Mouse (Mus musculus) cerebellum, adult 2 months (tissue): ENCODE measurements at regions not wholly inside any gene's neighbourhood (a gene's known extent, or its start where the extent isn't known, plus 50 kb on each side); places are given as distances from the start of the nearest gene placed in this dataset.
"Not testable (repeated sequence)": the region's sequence is repeated elsewhere in the genome, so short reads cannot be mapped to it uniquely, and the experiment has no call there.

Source experiments
- DNase-seq, 2 experiments: peaks; one replicate each; pipeline ENCODE4 v3.0.0; 2021
- H3K27ac ChIP-seq: fragments of 200-500 bp; 2 replicates; pipeline ENCODE4 v1.5.1; 2012; ENCODE audit warnings: low read length, control low read depth, inconsistent platforms; ENCODE audit not compliant: insufficient read depth
- H3K27me3 ChIP-seq: fragments of 200-500 bp; 2 replicates; pipeline ENCODE4 v1.6.1; 2012; ENCODE audit warnings: inconsistent platforms, mild to moderate bottlenecking, low read length, moderate library complexity; ENCODE audit not compliant: control insufficient read depth, insufficient read depth
- H3K4me1 ChIP-seq: fragments of 200-500 bp; 2 replicates; pipeline ENCODE4 v1.6.1; 2011; ENCODE audit warnings: low read length; ENCODE audit not compliant: control insufficient read depth, insufficient read depth
- H3K4me3 ChIP-seq: fragments of 200-500 bp; replicated peaks from 2 replicates; pipeline ENCODE3; 2011; ENCODE audit warnings: mild to moderate bottlenecking, low read depth, low read length, control low read depth; ENCODE audit not compliant: insufficient read depth
- CTCF ChIP-seq: fragments of 200-500 bp; IDR thresholded peaks from 2 replicates; pipeline ENCODE4 v1.5.1; 2011; ENCODE audit warnings: low read depth, mild to moderate bottlenecking, control low read depth, low read length, moderate library complexity, borderline replicate concordance; ENCODE audit not compliant: insufficient read depth
- POLR2A ChIP-seq: fragments of 200-500 bp; IDR thresholded peaks from 2 replicates; pipeline ENCODE4 v1.6.1; 2011; ENCODE audit warnings: low read length, control low read depth, borderline replicate concordance; ENCODE audit not compliant: insufficient read depth
- WGBS: fragments of 180-500 bp; shearing (Covaris S2); methylation state at CpG from one replicate; pipeline ENCODE4 v1.1.7; 2018; 5-methylcytosine and 5-hydroxymethylcytosine counted together

- WGBS, result 91% methylated on average over 9 of the region's 9 CpGs
- TF ChIP-seq CTCF (no peak), POLR2A (no peak)
Measured at GRCm38 (mm10) chr16:73613017-73613416, 798.6 kb downstream of the Robo2 start.

DNA sequence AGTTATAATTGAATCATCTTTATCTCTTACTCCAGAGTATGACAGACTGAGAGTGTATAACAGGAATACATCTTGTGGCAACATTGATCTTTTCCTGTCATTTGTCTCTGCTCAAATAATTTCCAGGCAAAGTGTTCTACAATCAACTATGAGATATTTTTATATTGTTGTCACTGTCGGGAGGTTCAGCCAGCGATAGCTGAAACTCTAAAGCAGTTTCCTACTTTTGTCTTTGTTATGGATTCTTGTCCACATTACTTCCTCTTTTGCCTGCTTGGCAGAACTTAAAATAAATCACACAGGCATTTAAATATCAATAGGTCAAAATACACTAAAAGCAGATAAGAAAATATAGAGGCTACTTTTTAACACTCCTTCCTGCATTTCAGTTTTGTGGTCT is 820.2 kb downstream of the Robo2 start:
- Histone ChIP-seq H3K4me3 (no peak overlapping the region), H3K27me3 (no peaks in the 10 kb centered on the region), H3K4me1 (no peaks in the 10 kb centered on the region), H3K27ac (no peak overlapping the region)
- TF ChIP-seq CTCF, result no peak
- TF ChIP-seq POLR2A, result no peak
- WGBS, result 82% methylated on average over 2 of the region's 2 CpGs
- DNase-seq, result no peak

More at GRCm38 (mm10) chr16:73613017-73613416, 798.6 kb downstream of the Robo2 start:
- Histone ChIP-seq H3K27me3 (no peaks in the 10 kb centered on the region), H3K27ac (no peak overlapping the region), H3K4me3 (no peak overlapping the region), H3K4me1 (no peaks in the 10 kb centered on the region)
- DNase-seq, result no peak

GRCm38 (mm10) chr16:73561216-73561615 is 850.4 kb downstream of the Robo2 start:
- TF ChIP-seq CTCF (no peak), POLR2A (no peak)
- Histone ChIP-seq H3K4me1 (no peaks in the 10 kb centered on the region), H3K27me3 (no peaks in the 10 kb centered on the region), H3K27ac (no peak overlapping the region), H3K4me3 (no peak overlapping the region)
- no peak for DNase-seq
- WGBS, result 84% methylated on average over 7 of the region's 7 CpGs

GRCm38 (mm10) chr16:73556940-73557339 is 854.7 kb downstream of the Robo2 start:
- Histone ChIP-seq H3K27ac (no peak overlapping the region), H3K4me1 (no peaks in the 10 kb centered on the region), H3K27me3 (no peaks in the 10 kb centered on the region), H3K4me3 (no peak overlapping the region)
- no peak for TF ChIP-seq CTCF
- WGBS, result 96% methylated on average over 4 of the region's 4 CpGs
- no peak for DNase-seq

- no peak for DNase-seq
- Histone ChIP-seq H3K4me1 (no peaks in the 10 kb centered on the region), H3K27ac (no peak overlapping the region), H3K4me3 (no peak overlapping the region), H3K27me3 (no peaks in the 10 kb centered on the region)
- WGBS, result 85% methylated on average over 3 of the region's 3 CpGs
- TF ChIP-seq POLR2A, result no peak
- no peak for TF ChIP-seq CTCF
Measured at GRCm38 (mm10) chr16:73543651-73544050, 868.0 kb downstream of the Robo2 start.

DNA sequence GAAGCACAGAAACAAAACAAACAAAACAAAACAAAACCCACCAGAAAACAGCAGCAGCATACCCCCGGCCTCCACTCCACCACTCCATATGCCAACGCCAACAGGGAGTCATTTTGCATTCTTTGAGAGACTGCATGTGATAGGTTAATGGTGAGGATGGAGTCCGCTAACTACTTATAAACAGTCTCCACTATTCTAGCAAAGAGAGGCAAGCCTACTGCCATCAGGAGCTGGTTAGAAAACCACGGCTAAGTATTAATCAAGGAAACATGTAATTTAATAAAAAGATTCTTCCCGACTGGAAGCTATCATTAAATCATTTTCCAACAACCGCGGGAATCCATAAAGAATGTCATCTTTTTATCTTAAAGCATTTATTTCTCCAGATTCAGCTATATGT is 873.6 kb downstream of the Robo2 start:
- no peak for DNase-seq
- WGBS, result 92% methylated on average over 7 of the region's 7 CpGs
- no peak for TF ChIP-seq POLR2A
- TF ChIP-seq CTCF, result no peak
- H3K4me1 ChIP-seq, result no peaks in the 10 kb centered on the region
- no peak overlapping the region for H3K4me3 ChIP-seq
- H3K27ac ChIP-seq, result no peak overlapping the region
- no peaks in the 10 kb centered on the region for H3K27me3 ChIP-seq

GRCm38 (mm10) chr16:73537541-73537940 is 874.1 kb downstream of the Robo2 start:
- WGBS, result 95% methylated on average over 7 of the region's 7 CpGs
- no peaks in the 10 kb centered on the region for H3K4me1 ChIP-seq

GRCm38 (mm10) chr16:73530191-73530590 is 881.4 kb downstream of the Robo2 start:
- Histone ChIP-seq H3K4me1 (no peaks in the 10 kb centered on the region), H3K4me3 (no peak overlapping the region), H3K27ac (no peak overlapping the region), H3K27me3 (no peaks in the 10 kb centered on the region)
- 12% methylated on average over 10 of the region's 10 CpGs for WGBS
- no peak for TF ChIP-seq CTCF
- TF ChIP-seq POLR2A, result no peak
- DNase-seq, result no peak

More at GRCm38 (mm10) chr16:73537541-73537940, 874.1 kb downstream of the Robo2 start:
- H3K4me3 ChIP-seq, result no peak overlapping the region
- no peaks in the 10 kb centered on the region for H3K27me3 ChIP-seq
- DNase-seq, result no peak
- H3K27ac ChIP-seq, result no peak overlapping the region
- TF ChIP-seq CTCF (no peak), POLR2A (no peak)

- WGBS, result 48% methylated on average over 3 of the region's 3 CpGs
Measured at GRCm38 (mm10) chr16:73522931-73523330, 888.7 kb downstream of the Robo2 start.

More at GRCm38 (mm10) chr16:73522931-73523330, 888.7 kb downstream of the Robo2 start:
- not testable (repeated sequence) for H3K4me3 ChIP-seq, DNase-seq, H3K4me1 ChIP-seq, H3K27me3 ChIP-seq, H3K27ac ChIP-seq
